Mouse (Mus musculus): ENCODE measurements around the gene Npr1. TPM values are rescaled to one million over a fixed set of nuclear protein-coding genes. Genes with fewer than 3 reads are reported as not detected.
A peak's percentile ranks its signal among the peaks of the same experiment; 100 is the strongest.

Npr1 gene
- polyA plus RNA-seq, 1 experiment from 2014 or later = 4.0 TPM

- no peaks in the 10 kb centered on the region for H3K9me3 ChIP-seq (replicated peaks)
- peak within 1 kb of the TSS; percentile 93 for H3K9ac ChIP-seq
- H3K4me1 ChIP-seq (replicated peaks) = peaks cover 50% of the 10 kb centered on the region
- ATAC-seq (ENCODE audit: low read depth) (peak; percentile 99), DNase-seq (peak; percentile 100)
- H3K27me3 ChIP-seq = no peaks in the 10 kb centered on the region
- peak within 1 kb of the TSS; percentile 96 for H3K27ac ChIP-seq
- peaks cover 3% of the 10 kb centered on the region; the same call in 1 of the 2 replicates for H3K36me3 ChIP-seq
- under 1% methylated on average over 52 of the region's 52 CpGs for WGBS (ENCODE audit: insufficient replicate concordance)
- peak within 1 kb of the TSS; percentile 77 for H3K4me3 ChIP-seq (replicated peaks)
- H3K4me2 ChIP-seq = peak within 1 kb of the TSS; percentile 98
These were observed 32.2 kb downstream of the Npr1 start, which contains the start of gene Ints3 for GRCm38 (mm10) chr3:90433381-90434020. Gene Ints3 (minus strand): TSS chr3:90433622.

- Histone ChIP-seq H3K27ac (peak overlapping the region; percentile 96), H3K4me2 (peak overlapping the region; percentile 98), H3K9me3 (replicated peaks) (no peaks in the 10 kb centered on the region), H3K4me3 (replicated peaks) (peak overlapping the region; percentile 77), H3K36me3 (peaks cover 3% of the 10 kb centered on the region; the same call in 1 of the 2 replicates), H3K27me3 (no peaks in the 10 kb centered on the region), H3K4me1 (replicated peaks) (peaks cover 57% of the 10 kb centered on the region), H3K9ac (peak overlapping the region; percentile 93)
- ATAC-seq (ENCODE audit: low read depth) (peak; percentile 13; the same call in 1 of the 2 replicates), DNase-seq (peak; percentile 34)
- 1% methylated on average over 12 of the region's 12 CpGs for WGBS (ENCODE audit: insufficient replicate concordance)
These were observed 32.9 kb downstream of the Npr1 start for GRCm38 (mm10) chr3:90432811-90433219.

- H3K9me3 ChIP-seq (replicated peaks) = no peaks in the 10 kb centered on the region
- H3K4me3 ChIP-seq (replicated peaks) = peak overlapping the region; percentile 77
- ATAC-seq (ENCODE audit: low read depth) = no peak
- peak overlapping the region; percentile 96 for H3K27ac ChIP-seq
- no peak for DNase-seq
- H3K9ac ChIP-seq = peak overlapping the region; percentile 93
- H3K4me2 ChIP-seq = peak overlapping the region; percentile 98
- 16% methylated on average over 2 of the region's 2 CpGs for WGBS (ENCODE audit: insufficient replicate concordance)
- H3K36me3 ChIP-seq = peaks cover 3% of the 10 kb centered on the region; the same call in 1 of the 2 replicates
- no peaks in the 10 kb centered on the region for H3K27me3 ChIP-seq
- H3K4me1 ChIP-seq (replicated peaks) = peaks cover 61% of the 10 kb centered on the region
These were observed 33.3 kb downstream of the Npr1 start for GRCm38 (mm10) chr3:90432348-90432747.

GRCm38 (mm10) chr3:90429576-90429975, 36.1 kb downstream of the Npr1 start:
- H3K9me3 ChIP-seq (replicated peaks) = no peaks in the 10 kb centered on the region
- no peak overlapping the region for H3K4me3 ChIP-seq (replicated peaks)
- ATAC-seq (ENCODE audit: low read depth) = no peak
- peak overlapping the region; percentile 48 for H3K4me2 ChIP-seq
- peaks cover 82% of the 10 kb centered on the region for H3K4me1 ChIP-seq (replicated peaks)
- no peaks in the 10 kb centered on the region for H3K27me3 ChIP-seq
- DNase-seq = peak; percentile 60
- H3K36me3 ChIP-seq = peaks cover 3% of the 10 kb centered on the region; the same call in 1 of the 2 replicates
- peak overlapping the region; percentile 8; the same call in 1 of the 2 replicates for H3K9ac ChIP-seq
- WGBS (ENCODE audit: insufficient replicate concordance) = 34% methylated on average over 3 of the region's 3 CpGs
- H3K27ac ChIP-seq = peak overlapping the region; percentile 54; the same call in 1 of the 2 replicates

- ATAC-seq (ENCODE audit: low read depth) (no peak), DNase-seq (no peak)
- peaks cover 79% of the 10 kb centered on the region for H3K4me1 ChIP-seq (replicated peaks)
- WGBS (ENCODE audit: insufficient replicate concordance) = 80% methylated on average over 6 of the region's 6 CpGs
- no peak overlapping the region for H3K4me3 ChIP-seq (replicated peaks)
- H3K9ac ChIP-seq = peak overlapping the region; percentile 36; the same call in 1 of the 2 replicates
- H3K27me3 ChIP-seq = no peaks in the 10 kb centered on the region
- H3K27ac ChIP-seq = peak overlapping the region; percentile 50
- no peaks in the 10 kb centered on the region for H3K9me3 ChIP-seq (replicated peaks)
- no peak overlapping the region for H3K4me2 ChIP-seq
- peaks cover 12% of the 10 kb centered on the region for H3K36me3 ChIP-seq
These were observed 37.5 kb downstream of the Npr1 start for GRCm38 (mm10) chr3:90428186-90428585.

GRCm38 (mm10) chr3:90427574-90427973, 38.1 kb downstream of the Npr1 start:
- H3K9ac ChIP-seq = no peak overlapping the region
- no peak overlapping the region for H3K4me3 ChIP-seq (replicated peaks)
- ATAC-seq (ENCODE audit: low read depth) (no peak), DNase-seq (no peak)
- peaks cover 76% of the 10 kb centered on the region for H3K4me1 ChIP-seq (replicated peaks)
- peaks cover 18% of the 10 kb centered on the region for H3K36me3 ChIP-seq
- H3K4me2 ChIP-seq = no peak overlapping the region
- WGBS (ENCODE audit: insufficient replicate concordance) = 80% methylated on average over 1 of the region's 1 CpGs
- H3K9me3 ChIP-seq (replicated peaks) = no peaks in the 10 kb centered on the region
- H3K27me3 ChIP-seq = no peaks in the 10 kb centered on the region
- H3K27ac ChIP-seq = no peak overlapping the region

- DNase-seq (no peak), ATAC-seq (ENCODE audit: low read depth) (peak; percentile 61)
- 36% methylated on average over 2 of the region's 2 CpGs for WGBS (ENCODE audit: insufficient replicate concordance)
- no peak overlapping the region for H3K4me2 ChIP-seq
- no peak overlapping the region for H3K4me3 ChIP-seq (replicated peaks)
- H3K9me3 ChIP-seq (replicated peaks) = no peaks in the 10 kb centered on the region
- H3K9ac ChIP-seq = no peak overlapping the region
- H3K27me3 ChIP-seq = no peaks in the 10 kb centered on the region
- peak overlapping the region; percentile 20 for H3K27ac ChIP-seq
- peaks cover 55% of the 10 kb centered on the region for H3K4me1 ChIP-seq (replicated peaks)
- peaks cover 32% of the 10 kb centered on the region for H3K36me3 ChIP-seq
These were observed 40.2 kb downstream of the Npr1 start for GRCm38 (mm10) chr3:90425499-90425898.

GRCm38 (mm10) chr3:90423549-90423948, 42.1 kb downstream of the Npr1 start:
- H3K4me1 ChIP-seq (replicated peaks) = peaks cover 38% of the 10 kb centered on the region
- H3K9ac ChIP-seq = no peak overlapping the region
- H3K4me3 ChIP-seq (replicated peaks) = no peak overlapping the region
- no peaks in the 10 kb centered on the region for H3K27me3 ChIP-seq
- H3K9me3 ChIP-seq (replicated peaks) = no peaks in the 10 kb centered on the region
- DNase-seq = no peak
- peaks cover 42% of the 10 kb centered on the region for H3K36me3 ChIP-seq
- no peak overlapping the region for H3K27ac ChIP-seq
- H3K4me2 ChIP-seq = no peak overlapping the region
- no peak for ATAC-seq (ENCODE audit: low read depth)

- peaks cover 69% of the 10 kb centered on the region for H3K36me3 ChIP-seq
- no peak overlapping the region for H3K27ac ChIP-seq
- DNase-seq (no peak), ATAC-seq (ENCODE audit: low read depth) (no peak)
- no peaks in the 10 kb centered on the region for H3K9me3 ChIP-seq (replicated peaks)
- no peaks in the 10 kb centered on the region for H3K27me3 ChIP-seq
- H3K9ac ChIP-seq = no peak overlapping the region
- 81% methylated on average over 6 of the region's 6 CpGs for WGBS (ENCODE audit: insufficient replicate concordance)
- peaks cover 20% of the 10 kb centered on the region for H3K4me1 ChIP-seq (replicated peaks)
- H3K4me3 ChIP-seq (replicated peaks) = no peak overlapping the region
- H3K4me2 ChIP-seq = no peak overlapping the region
These were observed 45.0 kb downstream of the Npr1 start for GRCm38 (mm10) chr3:90420696-90421095.

- ATAC-seq (ENCODE audit: low read depth) (no peak), DNase-seq (no peak)
- H3K9me3 ChIP-seq (replicated peaks) = no peaks in the 10 kb centered on the region
- no peak overlapping the region for H3K4me2 ChIP-seq
- 56% methylated on average over 3 of the region's 3 CpGs for WGBS (ENCODE audit: insufficient replicate concordance)
- H3K27me3 ChIP-seq = no peaks in the 10 kb centered on the region
- H3K36me3 ChIP-seq = peaks cover 95% of the 10 kb centered on the region
- H3K27ac ChIP-seq = no peak overlapping the region
- H3K9ac ChIP-seq = no peak overlapping the region
- peaks cover 9% of the 10 kb centered on the region; the same call in 1 of the 2 replicates for H3K4me1 ChIP-seq (replicated peaks)
- no peak overlapping the region for H3K4me3 ChIP-seq (replicated peaks)
These were observed 52.7 kb downstream of the Npr1 start for GRCm38 (mm10) chr3:90413011-90413396.

- Histone ChIP-seq H3K4me1 (replicated peaks) (peaks cover 6% of the 10 kb centered on the region; the same call in 1 of the 2 replicates), H3K4me2 (no peak overlapping the region), H3K9ac (no peak overlapping the region), H3K27me3 (no peaks in the 10 kb centered on the region), H3K27ac (no peak overlapping the region), H3K4me3 (replicated peaks) (no peak overlapping the region), H3K9me3 (replicated peaks) (no peaks in the 10 kb centered on the region), H3K36me3 (peaks cover 95% of the 10 kb centered on the region)
- DNase-seq = peak; percentile 55
- ATAC-seq (ENCODE audit: low read depth) = peak; percentile 60
- WGBS (ENCODE audit: insufficient replicate concordance) = 45% methylated on average over 5 of the region's 5 CpGs
These were observed 53.2 kb downstream of the Npr1 start for GRCm38 (mm10) chr3:90412312-90413010.
